Mouse (Mus musculus): ENCODE results near the gene Amt.
A peak's percentile ranks its signal among the peaks of the same experiment; 100 is the strongest.
"Not testable (repeated sequence)": the region's sequence is repeated elsewhere in the genome, so short reads cannot be mapped to it uniquely, and the experiment has no call there.

Amt gene

DNA sequence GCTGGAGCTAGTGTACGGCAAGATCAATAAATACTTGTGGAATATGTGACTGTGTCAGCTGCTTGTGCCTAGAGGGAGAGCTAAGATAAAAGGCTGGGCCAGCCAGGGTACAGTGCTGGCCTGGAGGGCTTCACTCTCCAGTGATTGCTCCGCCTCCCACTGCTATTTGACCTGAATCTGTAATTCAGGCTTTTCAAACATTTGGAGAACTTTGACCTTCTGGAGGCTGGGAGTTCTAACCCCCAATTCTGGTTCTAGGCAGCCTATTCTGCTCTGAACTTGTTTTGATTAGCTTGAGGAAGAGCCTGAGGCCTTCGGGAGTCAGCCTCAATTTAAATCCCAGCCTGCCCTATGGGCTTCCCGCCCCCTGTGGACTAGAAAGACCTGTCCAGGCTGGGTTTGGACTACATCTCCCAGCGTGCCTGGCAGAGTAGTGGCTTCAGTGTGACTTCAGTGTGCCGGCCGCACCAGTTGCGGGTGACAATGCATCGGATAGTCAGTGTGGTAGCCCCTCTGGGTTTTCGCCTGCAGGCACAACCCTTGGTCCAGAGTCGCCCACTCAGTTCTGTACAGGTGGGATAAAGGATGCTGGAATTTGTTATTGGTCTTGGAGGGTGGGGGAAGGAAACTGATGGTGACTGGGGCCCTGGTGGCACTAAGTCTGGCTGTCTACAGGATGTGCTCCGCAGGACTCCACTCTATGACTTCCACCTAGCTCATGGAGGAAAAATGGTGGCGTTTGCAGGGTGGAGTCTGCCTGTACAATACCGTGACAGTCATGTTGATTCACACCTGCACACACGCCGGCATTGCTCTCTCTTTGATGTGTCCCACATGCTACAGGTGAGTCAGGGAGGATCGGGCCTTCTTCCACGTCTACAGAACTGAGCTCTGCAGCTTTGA, at the start of gene Amt:
TSS of gene Amt (plus strand) at position 401 of the 903 bp plus-strand sequence.
- DNase-seq (ENCODE audit: low spot score) = no peak

DNA sequence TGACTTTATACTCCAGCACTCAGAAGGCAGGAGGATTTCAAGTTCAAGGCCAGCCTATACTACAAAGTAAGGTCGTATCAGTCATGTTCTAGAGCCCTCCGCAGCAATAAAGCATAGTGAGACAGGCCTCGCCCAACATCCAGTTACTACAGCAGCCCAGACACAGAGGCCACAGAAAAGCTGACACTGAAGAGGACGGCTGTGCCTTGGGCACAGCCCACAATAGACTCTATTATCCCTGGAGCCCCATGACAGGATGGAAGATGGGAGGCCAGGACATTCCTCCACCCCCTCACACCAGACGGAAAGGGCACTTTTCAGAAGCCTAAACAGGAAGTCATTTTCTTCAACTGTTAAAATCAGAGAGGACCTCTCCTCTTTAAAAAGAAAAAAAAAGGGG, 47.7 kb upstream of the Amt start:
- no peak for DNase-seq (ENCODE audit: low spot score)

DNA sequence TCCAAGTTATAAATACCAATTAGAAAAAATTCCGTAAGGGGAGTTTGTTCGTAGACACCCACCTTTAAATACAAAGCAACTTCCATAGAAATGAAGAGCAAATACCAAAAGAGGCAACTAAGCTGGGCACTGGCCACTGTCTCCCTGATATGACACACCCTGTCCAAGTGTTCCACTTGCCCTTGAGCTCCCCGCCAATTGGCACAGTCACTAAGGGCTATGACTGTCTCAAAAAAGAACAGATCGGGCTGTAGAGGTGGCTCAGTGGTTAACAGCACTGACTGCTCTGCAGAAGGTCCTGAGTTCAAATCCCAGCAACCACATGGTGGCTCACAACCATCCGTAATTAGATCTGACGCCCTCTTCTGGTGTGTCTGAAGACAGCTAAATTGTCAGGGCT, 44.8 kb upstream of the Amt start:
- no peak for DNase-seq (ENCODE audit: low spot score)

DNA sequence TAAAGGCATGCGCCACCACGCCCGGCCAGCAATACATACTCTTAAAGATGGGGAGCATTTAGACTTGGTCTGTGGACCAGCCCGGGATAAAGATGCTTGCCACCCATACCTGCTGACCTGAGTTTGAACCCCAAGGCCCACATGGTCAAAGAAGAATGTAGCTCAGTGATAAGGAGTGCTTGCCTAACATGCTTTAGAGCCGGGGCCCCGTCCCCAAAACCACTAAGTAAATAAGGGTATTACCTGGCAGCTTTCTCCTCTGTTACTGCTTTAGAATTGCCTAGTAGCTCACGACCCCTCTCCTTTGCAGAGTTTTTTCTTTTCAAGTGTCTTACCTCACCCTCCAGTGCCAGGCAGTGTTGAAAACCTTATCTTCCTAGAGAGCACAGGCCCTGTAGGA, 43.9 kb upstream of the Amt start:
- DNase-seq (ENCODE audit: low spot score) = no peak

DNA sequence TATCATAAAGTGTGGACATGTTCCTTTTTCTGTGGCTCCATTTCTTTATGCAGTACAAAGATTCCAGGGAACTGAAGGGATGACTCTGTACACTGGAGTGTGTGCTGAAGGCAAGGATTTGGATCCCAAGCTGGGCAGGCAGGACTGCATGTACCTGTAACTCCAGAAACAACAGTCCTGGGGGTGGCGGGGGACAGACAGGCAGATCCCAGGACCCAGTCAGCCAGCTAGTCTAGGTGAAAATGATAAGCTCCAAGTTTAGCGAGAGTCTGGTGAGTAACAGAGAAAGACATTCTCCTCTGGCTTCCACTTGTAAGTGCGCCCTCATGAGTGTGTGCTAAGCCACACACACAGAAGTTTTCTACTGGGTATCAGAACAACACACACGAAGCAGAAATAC, 36.1 kb upstream of the Amt start:
- no peak for DNase-seq (ENCODE audit: low spot score)

DNA sequence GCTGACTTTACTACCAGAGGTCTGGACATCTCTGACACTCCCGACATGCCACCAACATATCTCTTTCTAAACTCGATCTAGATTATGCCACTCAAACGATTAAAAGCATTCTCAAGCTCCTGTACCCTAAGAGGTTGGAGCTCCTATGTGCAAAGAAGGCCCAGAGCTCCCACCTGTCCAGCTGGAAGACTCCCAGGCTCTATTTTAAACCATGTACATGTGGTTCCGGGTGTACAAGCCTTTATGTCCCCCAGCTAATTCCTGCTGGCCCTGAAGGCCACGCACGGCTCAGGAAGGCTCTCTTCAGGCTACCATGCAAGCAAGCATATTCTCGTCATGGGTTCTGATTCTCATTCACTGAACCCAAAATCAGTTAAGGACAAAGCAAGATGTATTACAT, 34.8 kb upstream of the Amt start:
- DNase-seq (ENCODE audit: low spot score) = no peak

DNA sequence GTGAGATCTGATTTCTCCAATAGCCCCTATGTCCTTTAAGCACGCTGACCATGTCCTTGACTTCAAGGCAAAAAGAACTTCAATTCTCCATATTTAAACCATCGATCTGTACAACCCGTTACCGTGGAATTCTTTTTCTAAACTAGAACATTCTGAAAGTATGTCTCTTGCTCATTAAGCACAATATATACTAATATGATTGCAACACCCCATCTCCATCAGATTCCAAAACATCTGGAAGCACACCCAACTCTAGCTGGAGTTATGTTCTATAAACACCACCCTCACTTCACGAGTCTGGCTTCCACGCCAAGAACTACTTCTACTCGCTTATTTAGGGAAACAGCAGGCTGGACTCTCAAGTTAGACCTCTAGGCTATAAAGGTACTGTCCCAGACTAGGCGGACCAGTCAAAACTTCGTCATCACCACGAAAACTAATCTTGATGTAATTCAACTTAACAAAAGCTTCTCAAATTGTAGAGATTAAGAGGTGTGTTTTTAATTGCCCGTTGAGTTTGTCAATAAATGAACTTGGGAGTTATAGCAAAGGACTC, 34.1 kb upstream of the Amt start:
- DNase-seq (ENCODE audit: low spot score) = no peak

DNA sequence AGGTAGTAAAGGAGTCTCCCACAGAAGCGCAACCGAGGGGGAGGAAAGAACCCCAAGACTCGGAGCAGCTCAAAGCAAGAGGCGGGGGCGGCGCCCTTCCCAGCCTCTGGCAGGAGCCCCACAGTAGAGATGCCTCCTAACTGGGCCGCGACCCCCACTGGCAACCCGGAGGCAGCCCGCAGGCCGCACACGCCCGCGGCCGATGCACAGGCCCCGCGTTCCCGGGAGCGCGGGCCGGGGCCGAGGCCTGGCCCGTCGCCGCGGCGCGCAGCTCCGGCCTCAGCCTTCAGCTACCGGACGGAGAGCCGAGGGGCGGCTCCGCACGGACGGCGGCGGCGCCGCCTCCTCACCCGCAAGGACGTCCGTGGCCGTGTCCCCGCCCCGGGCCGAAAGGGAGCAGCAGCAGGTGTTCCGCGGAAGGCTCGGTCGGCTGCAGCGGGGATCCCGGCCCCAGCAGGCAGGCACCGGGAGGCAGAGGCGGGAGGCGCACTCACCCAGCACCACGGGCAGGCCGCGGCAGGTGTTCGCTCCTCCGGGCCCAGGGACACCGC, 33.4 kb upstream of the Amt start:
- peak; percentile 31 for DNase-seq (ENCODE audit: low spot score)

DNA sequence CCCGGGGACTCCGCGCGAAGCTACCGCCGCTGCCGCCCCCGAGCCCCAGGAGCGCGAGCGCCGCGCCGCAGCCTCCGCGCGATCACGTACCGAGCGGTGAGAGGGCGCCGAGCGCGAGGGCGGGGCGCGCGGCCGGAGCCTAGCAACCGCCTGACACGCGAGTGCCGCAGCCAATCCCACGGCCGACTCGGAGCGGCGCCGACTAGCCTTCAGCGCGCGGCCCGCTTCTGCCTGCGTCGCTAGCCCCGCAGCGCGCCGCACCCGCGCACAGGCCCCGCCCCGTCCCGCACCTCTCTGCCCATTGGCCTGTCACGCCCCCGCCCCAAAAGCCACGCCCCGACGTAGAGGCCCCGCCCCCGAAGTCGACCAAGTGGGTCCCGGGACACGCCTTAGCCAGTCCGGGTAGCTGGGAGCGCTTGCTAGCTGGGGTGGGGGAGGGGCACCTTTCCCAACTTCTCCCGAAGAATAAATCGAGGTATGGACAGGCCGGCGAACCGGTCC, 32.9 kb upstream of the Amt start, which contains the start of gene Dag1:
TSS of gene Dag1 (minus strand) at position 269 of the 501 bp plus-strand sequence.
- peak; percentile 91 for DNase-seq (ENCODE audit: low spot score)

DNA sequence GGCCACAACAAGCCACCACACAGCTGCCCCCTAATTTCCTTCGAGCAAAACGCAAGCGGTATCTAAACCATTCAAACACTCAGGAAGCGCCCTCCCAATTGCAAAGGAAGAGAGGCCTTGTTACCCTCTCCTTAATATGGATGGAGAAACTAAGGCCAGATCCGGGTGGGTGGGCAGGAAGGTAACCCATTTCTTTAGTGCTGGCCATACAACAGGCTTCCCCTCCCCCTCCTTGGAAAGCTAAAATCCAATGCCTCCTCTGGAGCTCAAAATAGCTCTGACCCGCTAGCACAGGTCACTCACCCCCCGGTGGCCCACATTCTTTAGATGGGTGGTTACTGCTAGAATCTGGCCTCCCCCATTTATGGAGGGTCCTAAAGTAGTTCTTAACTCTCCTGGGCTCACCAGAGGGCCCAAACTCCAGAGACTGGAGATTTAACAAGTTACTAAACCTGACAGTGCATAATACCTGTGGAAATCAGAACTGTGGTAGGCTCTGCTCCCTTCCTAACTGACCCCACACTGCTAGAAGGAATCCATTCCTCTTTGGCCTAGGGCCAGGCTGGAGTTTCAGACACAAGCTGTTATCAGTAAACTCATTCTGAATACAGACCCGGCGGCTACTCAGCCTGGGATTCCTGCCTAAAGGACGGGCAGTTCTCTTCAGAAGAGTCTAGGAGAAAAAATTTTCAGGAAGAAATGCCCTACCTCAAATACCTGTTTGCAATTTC, 32.3 kb upstream of the Amt start:
- DNase-seq (ENCODE audit: low spot score) = no peak

DNA sequence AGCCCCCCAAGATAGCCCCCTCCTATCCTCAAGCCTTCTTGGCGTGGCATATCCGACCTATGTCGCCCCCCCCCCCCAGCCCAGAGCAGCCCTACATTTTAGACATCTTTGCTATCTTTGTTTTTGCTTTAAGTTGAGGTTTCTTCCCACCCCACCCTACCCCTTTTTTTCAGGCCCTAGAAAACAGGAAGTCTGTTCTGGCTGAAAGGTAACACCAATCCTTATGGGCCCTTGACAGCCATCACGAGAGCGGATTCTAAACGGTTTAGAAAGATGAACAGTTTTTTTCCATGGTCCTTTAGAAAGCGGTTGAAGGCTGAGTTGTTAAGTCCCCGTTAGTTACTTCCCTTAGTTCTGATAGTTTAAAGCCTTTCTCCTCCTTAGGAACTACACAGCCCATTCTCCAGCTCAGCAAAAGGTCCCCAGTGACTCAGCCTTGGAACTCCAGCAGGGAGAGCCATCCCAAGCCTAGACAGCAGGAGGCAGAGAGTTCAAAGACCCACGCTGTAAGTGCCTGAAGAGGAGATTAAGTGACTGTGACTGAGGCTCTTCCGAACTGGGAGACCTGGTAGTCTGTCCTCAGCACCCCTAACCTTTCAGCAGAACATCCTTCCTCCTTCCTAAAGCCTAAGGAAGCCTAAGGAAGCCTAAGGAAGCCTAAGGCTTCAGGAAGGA, 30.3 kb upstream of the Amt start:
- no peak for DNase-seq (ENCODE audit: low spot score)

DNA sequence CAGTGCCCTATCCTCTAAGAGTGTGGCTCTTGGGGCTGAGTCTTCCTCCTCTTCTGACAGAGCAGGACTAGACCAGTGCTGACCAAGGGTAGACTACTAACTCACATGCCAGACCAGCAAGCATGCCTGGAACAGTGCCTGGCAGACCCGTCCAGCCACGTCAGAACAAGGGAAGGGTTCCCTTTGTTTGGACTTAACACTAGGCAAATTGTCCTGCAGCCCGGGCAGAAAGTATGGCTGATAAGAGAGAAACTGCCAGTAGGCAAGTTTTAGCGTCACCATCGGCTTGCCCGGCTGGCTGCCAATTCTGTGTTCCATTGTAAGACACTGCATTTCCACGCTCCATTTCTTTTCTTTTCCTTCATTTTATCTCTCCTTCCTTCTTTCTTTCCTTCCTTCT, 29.0 kb upstream of the Amt start:
- DNase-seq (ENCODE audit: low spot score) = no peak

DNA sequence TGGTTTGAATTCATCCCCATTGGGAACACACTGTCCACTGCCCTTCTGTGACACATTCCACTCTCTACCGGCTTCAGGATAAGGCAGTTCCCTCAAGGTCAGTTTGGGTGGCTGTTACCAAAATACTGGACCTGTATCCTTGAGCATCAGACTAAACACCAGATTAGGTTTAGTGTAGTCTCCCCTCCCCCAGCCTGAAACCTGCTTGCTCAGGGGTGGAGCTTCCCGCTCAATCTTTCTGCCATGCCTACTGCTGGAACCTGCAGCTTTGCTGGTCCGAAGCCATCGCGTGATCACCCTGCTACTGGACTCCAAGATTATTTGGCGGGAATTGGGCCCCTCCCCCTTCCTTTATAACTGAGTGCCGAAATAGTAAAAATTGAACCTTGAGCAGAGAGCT, 28.0 kb upstream of the Amt start:
- DNase-seq (ENCODE audit: low spot score) = not testable (repeated sequence)

DNA sequence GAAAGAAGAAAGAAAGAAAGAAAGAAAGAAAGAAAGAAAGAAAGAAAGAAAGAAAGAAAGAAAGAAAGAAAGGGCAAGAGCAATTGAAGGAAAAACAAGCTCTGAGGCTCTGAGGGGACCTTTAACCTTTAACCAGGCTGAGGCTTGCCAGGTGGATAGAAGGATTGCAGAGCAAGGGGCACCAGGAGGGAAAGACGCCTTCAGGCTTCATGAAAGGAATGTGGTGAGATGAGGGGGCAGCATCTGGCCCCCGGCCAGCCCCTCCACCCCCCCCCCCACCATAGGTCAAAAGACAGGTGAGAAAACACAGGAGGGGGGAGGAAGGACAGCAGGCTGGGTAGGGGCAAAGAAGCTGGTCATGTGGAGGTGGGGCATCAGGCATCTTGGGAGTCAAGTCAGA, 24.7 kb upstream of the Amt start:
- DNase-seq (ENCODE audit: low spot score) = no peak

DNA sequence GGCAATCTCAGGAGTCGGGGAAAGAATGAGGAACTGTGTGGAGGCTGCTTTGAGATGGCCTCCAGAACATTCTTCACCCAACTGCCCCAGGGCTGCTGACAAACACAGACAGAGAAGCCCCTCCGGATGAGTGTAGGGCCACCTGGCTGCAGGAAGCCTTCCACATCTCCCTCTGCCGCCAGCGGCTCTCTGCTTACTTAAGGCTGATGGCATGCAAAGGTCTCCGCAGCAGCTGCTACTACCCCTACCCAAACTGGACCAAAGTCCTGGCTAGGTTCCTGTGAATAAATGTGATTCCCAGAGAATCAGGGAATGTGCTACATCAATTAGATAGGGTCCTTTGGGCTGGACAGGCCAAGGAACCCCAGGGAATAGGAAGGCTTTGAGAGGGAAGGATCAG, 24.0 kb upstream of the Amt start:
- no peak for DNase-seq (ENCODE audit: low spot score)

DNA sequence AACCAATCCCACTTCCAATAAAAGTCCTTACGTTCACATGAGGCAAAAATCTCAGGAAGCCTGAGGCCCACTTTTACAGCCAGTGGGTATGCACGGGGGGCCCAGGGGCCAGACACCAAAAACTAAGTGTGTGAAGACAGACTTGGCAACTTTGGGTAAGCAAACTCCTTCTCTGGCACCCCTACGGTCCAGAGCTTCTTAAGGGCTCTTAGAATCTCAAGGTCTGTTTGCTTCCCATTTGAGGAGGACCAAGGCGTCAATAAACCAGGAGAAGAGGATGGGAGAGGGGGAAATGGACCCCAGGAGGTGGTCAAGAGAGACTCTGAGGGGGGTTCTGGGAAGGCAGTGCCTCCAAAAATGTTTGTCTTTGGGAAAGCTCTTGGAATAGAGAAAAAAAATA, 23.2 kb upstream of the Amt start:
- DNase-seq (ENCODE audit: low spot score) = no peak

DNA sequence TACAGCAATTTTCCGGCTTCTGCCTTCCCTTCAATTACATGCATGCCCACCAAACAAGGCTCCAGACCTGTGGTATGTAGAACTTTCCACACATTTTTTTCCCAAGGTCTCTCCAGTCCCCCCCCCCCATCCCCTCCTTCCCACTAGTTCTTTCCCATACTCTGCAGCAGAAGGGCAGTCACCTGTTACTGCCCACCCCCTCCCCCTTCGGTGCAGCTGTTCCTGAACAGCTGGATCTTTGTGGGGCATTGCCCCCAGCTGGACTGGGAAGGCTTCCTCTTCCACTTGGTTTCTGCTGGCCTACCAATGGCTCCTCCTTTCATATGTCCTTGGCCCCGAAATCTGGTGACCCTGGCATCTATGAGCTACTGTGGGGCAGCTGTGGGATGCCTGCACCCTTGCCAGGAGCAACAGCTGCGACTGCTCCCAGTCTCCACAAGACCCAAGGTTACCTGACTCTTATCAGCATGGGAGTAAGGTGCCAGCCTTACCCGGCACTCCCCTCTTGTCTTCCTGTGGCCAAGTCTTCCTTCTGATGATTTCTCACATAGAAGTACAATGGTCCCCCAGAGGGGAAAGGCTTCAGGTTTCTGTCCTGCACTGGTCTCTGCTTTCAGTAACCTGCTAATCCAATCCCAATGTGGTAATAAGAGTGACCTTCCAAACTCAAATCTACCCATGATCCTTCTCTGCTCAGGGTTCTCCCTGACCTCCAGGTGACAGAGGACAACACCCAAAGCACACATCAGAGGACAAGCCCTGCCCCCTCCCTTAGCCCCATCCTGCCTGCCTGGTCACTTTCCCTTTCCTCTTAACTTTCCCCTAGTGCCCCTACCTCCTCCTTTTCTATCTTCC, 21.9 kb upstream of the Amt start:
- DNase-seq (ENCODE audit: low spot score) = no peak

DNA sequence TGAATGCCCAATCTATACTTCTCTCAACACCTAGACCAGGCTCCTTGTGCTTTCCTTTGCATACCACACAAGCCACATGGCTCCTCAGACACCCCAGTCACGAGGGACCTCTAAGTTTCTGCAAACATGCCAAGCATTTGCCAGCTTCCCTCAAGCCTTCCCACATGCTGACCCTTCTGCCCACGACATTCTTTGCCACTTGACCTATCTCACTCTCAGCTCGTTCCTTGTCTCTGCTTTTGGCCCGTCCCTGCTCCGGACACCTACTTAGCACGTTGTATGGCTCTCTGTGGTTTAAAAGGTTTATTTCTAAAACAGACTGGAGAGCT, 21.4 kb upstream of the Amt start:
- DNase-seq (ENCODE audit: low spot score) = no peak

DNA sequence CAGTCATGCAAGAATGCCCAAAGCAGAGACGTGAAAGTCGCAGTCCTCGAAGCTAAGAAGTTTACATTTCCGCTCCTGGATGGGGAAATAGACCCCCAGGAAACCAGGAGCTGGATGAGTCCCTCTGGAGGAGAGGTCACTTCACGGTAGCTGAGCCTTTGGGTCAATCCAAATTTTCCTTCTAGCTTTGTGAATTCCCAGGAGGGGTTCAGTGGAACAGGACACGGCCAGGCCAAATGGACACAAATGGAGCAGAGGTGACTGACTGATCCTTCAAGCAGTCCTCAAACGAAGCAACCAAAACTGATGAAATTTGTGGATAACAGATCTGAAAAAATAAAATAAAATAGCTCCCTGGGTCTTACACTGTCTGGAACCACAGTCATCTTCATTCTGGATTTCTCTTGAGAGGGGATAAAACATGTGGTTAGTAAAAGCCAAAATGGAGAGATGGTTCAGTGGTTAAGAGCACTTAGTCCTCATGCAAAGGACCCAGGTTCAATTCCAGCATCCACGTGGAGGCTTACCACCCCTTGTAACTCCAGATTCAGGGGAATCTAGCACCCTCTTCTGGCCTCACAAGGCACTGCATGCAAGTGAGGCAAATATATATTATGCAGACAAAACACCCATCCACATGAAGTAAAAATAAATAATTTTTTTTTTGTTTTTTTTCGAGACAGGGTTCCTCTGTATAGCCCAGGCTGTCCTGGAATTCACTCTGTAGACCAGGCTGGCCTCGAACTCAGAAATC, 17.8 kb upstream of the Amt start:
- DNase-seq (ENCODE audit: low spot score) = peak; percentile 53

DNA sequence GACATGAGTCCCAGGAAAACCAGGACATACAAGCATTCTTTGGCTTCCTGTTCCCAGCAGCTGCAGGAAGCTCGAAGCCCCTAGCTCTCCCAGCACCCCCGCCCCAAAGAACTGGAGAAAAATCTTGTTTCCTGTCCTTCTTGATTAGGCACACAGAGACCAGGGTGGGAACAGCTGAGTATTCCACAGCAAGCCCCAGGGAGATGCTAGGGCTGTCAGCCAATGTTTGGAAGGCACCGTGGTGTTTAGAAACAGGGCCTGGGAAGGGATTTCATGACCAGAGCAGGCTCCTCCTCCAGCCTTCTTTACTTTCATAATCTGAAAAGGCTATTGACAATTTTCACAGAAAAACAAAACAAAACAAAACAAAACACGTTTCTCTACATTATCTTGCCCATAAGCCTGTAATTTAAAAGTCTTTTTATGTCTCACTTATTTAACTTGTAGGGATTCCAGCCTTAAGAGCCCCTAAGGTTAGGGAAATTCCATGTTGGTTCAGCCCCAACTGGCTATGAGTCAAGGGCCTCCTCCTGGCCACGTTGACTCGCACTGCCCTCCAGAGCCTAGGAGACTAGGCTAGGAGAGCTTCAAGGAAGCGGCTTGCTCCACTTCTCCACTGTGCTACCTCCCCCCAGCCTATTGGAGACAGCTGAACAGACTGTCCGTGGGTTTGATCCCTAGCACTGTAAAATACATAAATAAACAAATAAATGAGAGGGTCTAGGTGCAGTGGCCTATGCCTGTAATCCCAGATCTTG, 16.4 kb upstream of the Amt start:
- DNase-seq (ENCODE audit: low spot score) = no peak
